Mouse (Mus musculus): ENCODE results near the gene Zfp672.

Gene Zfp672

DNA sequence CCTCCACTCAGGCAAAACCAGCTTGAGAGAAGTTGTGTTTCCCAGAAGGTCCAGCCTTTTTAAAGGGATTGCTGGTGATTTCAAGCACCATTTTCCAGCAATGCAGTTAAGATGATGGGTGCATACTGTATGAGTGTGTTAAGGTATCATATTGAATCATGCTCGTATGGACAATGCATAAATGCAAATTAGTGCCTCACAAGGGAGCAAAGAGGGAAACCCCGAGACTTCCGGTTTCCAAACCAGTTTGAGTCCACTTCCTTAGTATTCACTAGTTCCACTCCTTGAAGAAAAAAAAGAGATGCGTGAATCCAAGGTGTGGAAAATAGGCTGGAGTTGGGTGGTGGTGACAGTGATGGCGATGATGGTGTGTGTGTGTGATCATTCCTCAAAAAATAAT is 47.6 kb downstream of the Zfp672 start:
- DNase-seq (ENCODE audit: low read depth), result no peak

GRCm38 (mm10) chr11:58281970-58282496 is 48.1 kb downstream of the Zfp672 start:
- DNase-seq (ENCODE audit: low read depth), result no peak

DNA sequence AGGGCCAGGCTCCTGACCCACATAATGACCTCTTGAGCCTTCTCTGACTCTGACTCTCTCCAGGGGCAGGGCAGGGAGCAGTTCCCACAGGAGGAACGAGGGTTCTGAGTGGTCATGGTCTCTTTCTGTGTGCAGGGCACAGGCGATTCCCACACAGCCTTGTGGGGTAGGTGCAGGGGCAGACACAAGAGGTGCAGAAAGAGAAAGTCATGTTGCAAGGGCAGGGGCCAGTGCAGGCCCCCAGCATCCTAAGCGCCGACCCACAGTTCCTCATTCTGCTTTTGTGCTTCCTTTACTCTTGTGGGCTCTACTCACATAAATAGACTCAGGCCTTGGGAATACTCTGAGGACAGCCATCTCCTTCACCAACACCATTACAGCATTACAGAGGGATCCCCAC is 54.4 kb downstream of the Zfp672 start:
- no peak for DNase-seq (ENCODE audit: low read depth)

DNA sequence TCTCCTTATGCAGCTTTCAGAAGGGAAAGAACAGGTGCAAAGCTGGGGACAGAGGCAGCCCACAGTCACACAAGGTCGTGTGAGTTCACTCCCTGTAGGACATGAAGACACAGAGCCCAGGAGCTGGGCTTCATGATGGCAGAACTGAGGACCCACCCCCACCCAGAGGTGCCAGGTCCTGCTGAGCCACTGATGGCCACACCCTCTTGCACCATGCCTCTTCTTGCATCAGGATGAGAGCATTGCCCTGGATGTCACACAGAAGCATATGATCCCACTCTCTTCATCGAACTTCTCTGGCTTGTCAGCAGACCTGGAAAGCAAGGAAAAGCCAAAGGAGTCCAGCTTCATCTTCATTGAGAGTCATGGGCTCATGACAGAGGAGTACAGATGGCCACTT is 55.6 kb downstream of the Zfp672 start, which contains the start of gene 4930438A08Rik:
Gene 4930438A08Rik, plus strand, starts transcription at position 228 of the 400 bp plus-strand sequence.
- no peak for DNase-seq (ENCODE audit: low read depth)

DNA sequence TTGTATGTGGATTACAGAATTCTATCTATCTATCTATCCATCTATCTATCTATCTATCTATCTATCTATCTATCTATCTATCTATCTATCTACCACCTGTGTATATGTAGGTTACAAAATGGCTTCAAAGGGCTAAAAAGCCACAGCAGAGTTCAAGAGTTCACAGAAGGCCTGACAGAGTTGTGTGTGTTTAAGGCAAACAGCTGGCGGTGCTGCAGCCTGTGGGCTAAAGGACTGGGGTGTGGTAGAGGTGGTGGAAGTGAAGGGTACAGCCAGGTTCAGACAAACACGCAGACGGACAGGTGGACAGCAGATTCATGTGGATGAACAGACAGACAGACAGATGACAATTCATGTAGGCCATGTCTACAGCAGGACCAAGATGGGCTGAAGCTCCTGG is 61.9 kb downstream of the Zfp672 start:
- no peak for DNase-seq (ENCODE audit: low read depth)

Data from fibroblast of lung, adult 2 months (primary cell).